Mouse (Mus musculus): Measurements from ENCODE around the gene Ccdc96.

GRCm38 (mm10) chr5:36536424-36536823 is 52.0 kb downstream of the Ccdc96 start:
- no peak for TF ChIP-seq CTCF (IDR thresholded peaks at IDR 0.05; ENCODE audit: borderline replicate concordance, extremely low read depth, insufficient read depth, insufficient read length)
- no peak for TF ChIP-seq POLR2A (IDR thresholded peaks at IDR 0.05; ENCODE audit: borderline replicate concordance, extremely low read depth, insufficient read depth, insufficient read length, poor library complexity, severe bottlenecking)
